Mouse (Mus musculus) ES-E14 (cell line): ENCODE data around the gene Ccdc40. TPM values are rescaled to one million over a fixed set of nuclear protein-coding genes. Genes with fewer than 3 reads are reported as not detected.

Experiments used
- DNase-seq: peaks from one replicate; pipeline ENCODE4 v3.0.0-alpha.2; 2013; ENCODE audit warnings: low read depth, low spot score
- H3K27ac ChIP-seq: 2 replicates; pipeline ENCODE4 v1.5.1; 2012; ENCODE audit warnings: low read depth, mild to moderate bottlenecking, low read length, moderate library complexity, mixed read lengths; ENCODE audit not compliant: poor library complexity, insufficient read depth, severe bottlenecking
- H3K36me3 ChIP-seq: 2 replicates; pipeline ENCODE4 v1.6.1; 2012; ENCODE audit warnings: mild to moderate bottlenecking, low read length, moderate library complexity, mixed read lengths; ENCODE audit not compliant: control insufficient read depth, poor library complexity, insufficient read depth, severe bottlenecking
- H3K4me1 ChIP-seq, 2 experiments: fragments of 150-350 bp in 1 of 2; sonication (generic) in 1 of 2; 2 replicates each; pipeline ENCODE4 v1.6.1; 2012; ENCODE audit warnings: low read length in 2 of 2, mild to moderate bottlenecking in 1 of 2, mixed read lengths in 1 of 2; ENCODE audit not compliant: control insufficient read depth in 2 of 2, insufficient read depth in 2 of 2, poor library complexity in 1 of 2
- H3K4me3 ChIP-seq, 2 experiments: fragments of 150-350 bp in 1 of 2; sonication (generic) in 1 of 2; 2 replicates each; pipeline ENCODE4 v1.5.1; 2012; ENCODE audit warnings: low read length in 2 of 2, low read depth in 1 of 2, mild to moderate bottlenecking in 1 of 2, mixed read lengths in 1 of 2; ENCODE audit not compliant: insufficient read depth in 1 of 2, poor library complexity in 1 of 2, severe bottlenecking in 1 of 2
- H3K9ac ChIP-seq: 2 replicates; pipeline ENCODE4 v1.6.1; 2012; ENCODE audit warnings: low read depth, mild to moderate bottlenecking, low read length, mixed read lengths; ENCODE audit not compliant: poor library complexity, insufficient read depth, severe bottlenecking
- H3K9me3 ChIP-seq: fragments of 150-350 bp; sonication (generic); 2 replicates; pipeline ENCODE4 v1.6.1; 2012; ENCODE audit warnings: low read depth, mild to moderate bottlenecking, low read length; ENCODE audit not compliant: control insufficient read depth, insufficient read depth
- CHD2 ChIP-seq: IDR thresholded peaks from 2 replicates; pipeline ENCODE4 v1.6.1; 2014; ENCODE audit warnings: mild to moderate bottlenecking, low read depth, low read length, inconsistent platforms
- HCFC1 ChIP-seq: IDR thresholded peaks from 2 replicates; pipeline ENCODE4 v1.6.1; 2012; ENCODE audit warnings: low read length, inconsistent platforms, borderline replicate concordance; ENCODE audit not compliant: insufficient read depth
- MAFK ChIP-seq: IDR thresholded peaks from 2 replicates; pipeline ENCODE4 v1.6.1; 2014; ENCODE audit warnings: mild to moderate bottlenecking, low read depth, low read length, inconsistent platforms; ENCODE audit not compliant: insufficient read depth
- ZC3H11A ChIP-seq: IDR thresholded peaks from 2 replicates; pipeline ENCODE4 v1.6.1; 2012; ENCODE audit warnings: low read depth, mild to moderate bottlenecking, inconsistent platforms, low read length, borderline replicate concordance
- ZNF384 ChIP-seq: IDR thresholded peaks from 2 replicates; pipeline ENCODE4 v1.6.1; 2012; ENCODE audit warnings: low read depth, low read length, inconsistent platforms
- in situ Hi-C, 2 experiments: fragments of 600-800 bp; cut with MboI; formaldehyde crosslinking; loops; one replicate each; pipeline ENCODE4 v1.15.1; 2025; ENCODE audit warnings: low sequenced_read_pairs in 2 of 2, inconsistent platforms in 1 of 2; ENCODE audit not compliant: unreplicated experiment in 2 of 2
- total RNA-seq: library from RNA; depleted of rRNA; stranded (reverse); fragments of 300-350 nt; gene quantifications from 2 replicates; pipeline ENCODE4 v1.2.3, GENCODE M21; 2012; rRNA removed

Gene Ccdc40
- total RNA-seq, 1 experiment: 6.2 TPM

- Histone ChIP-seq H3K4me3 (no peak overlapping the region), H3K36me3 (no peaks in the 10 kb centered on the region), H3K4me1 (peaks cover 3 to 11% of the 10 kb centered on the region in 2 experiments; a peak in 1 of 4 replicates), H3K9me3 (no peaks in the 10 kb centered on the region), H3K9ac (no peak overlapping the region; the same call in 1 of the 2 replicates), H3K27ac (no peak overlapping the region)
- in situ Hi-C loops: no loop called here
- TF ChIP-seq HCFC1 (no peak), ZNF384 (no peak), MAFK (no peak), ZC3H11A (no peak), CHD2 (no peak)
- no peak for DNase-seq
Measured at GRCm38 (mm10) chr11:119307916-119308315, 79.5 kb downstream of the Ccdc40 start.

GRCm38 (mm10) chr11:119310621-119311020 lies 82.2 kb downstream of the Ccdc40 start:
- H3K4me3 ChIP-seq: no peak overlapping the region
- H3K4me1 ChIP-seq: peaks cover 3 to 9% of the 10 kb centered on the region in 2 experiments; a peak in 1 of 4 replicates
- DNase-seq: no peak
- H3K9me3 ChIP-seq: no peaks in the 10 kb centered on the region
- no peak overlapping the region for H3K9ac ChIP-seq
- TF ChIP-seq MAFK: no peak
- TF ChIP-seq ZC3H11A: no peak
- TF ChIP-seq CHD2: no peak
- TF ChIP-seq ZNF384: no peak
- TF ChIP-seq HCFC1: no peak
- H3K36me3 ChIP-seq: no peaks in the 10 kb centered on the region
- no peak overlapping the region for H3K27ac ChIP-seq
- in situ Hi-C loops: no loop called here

- Histone ChIP-seq H3K4me3 (no peak overlapping the region), H3K27ac (no peak overlapping the region), H3K9me3 (no peaks in the 10 kb centered on the region), H3K9ac (no peak overlapping the region), H3K4me1 (peaks cover 0 to 2% of the 10 kb centered on the region in 2 experiments; a peak in 1 of 4 replicates), H3K36me3 (no peaks in the 10 kb centered on the region)
- no peak for TF ChIP-seq CHD2
- no peak for TF ChIP-seq ZNF384
- TF ChIP-seq MAFK: no peak
- TF ChIP-seq HCFC1: no peak
- no peak for TF ChIP-seq ZC3H11A
- DNase-seq: no peak
- in situ Hi-C loops: no loop called here
Measured at GRCm38 (mm10) chr11:119314252-119314936, 86.0 kb downstream of the Ccdc40 start.

Other genes with a start within 250 kb of the Ccdc40 start
- gene Enpp7, start 240.4 kb upstream of the Ccdc40 start, total RNA-seq: not detected in 2 replicates
- gene Cbx2, start 205.6 kb upstream of the Ccdc40 start, total RNA-seq: 12.6 and 13.9 TPM in 2 replicates
- gene Cbx8, start 187.6 kb upstream of the Ccdc40 start, total RNA-seq: 1.1 and 1.2 TPM in 2 replicates
- 0.90 and 1.8 TPM in 2 replicates for gene Cbx4, start 142.4 kb upstream of the Ccdc40 start, total RNA-seq
- gene Tbc1d16, start 73 bp upstream of the Ccdc40 start, total RNA-seq: 6.3 and 10.1 TPM in 2 replicates
- 69.3 and 116 TPM in 2 replicates for gene Gaa, start 39.3 kb downstream of the Ccdc40 start, total RNA-seq
- 337 and 400 TPM in 2 replicates for gene Eif4a3, start 71.5 kb downstream of the Ccdc40 start, total RNA-seq
- gene Card14, start 79.2 kb downstream of the Ccdc40 start, total RNA-seq: 0.22 and 0.58 TPM in 2 replicates
- 3.4 and 4.9 TPM in 2 replicates for gene Sgsh, start 127.0 kb downstream of the Ccdc40 start, total RNA-seq
- 4.4 and 7.4 TPM in 2 replicates for gene Slc26a11, start 127.0 kb downstream of the Ccdc40 start, total RNA-seq
- gene Rnf213, start 164.5 kb downstream of the Ccdc40 start, total RNA-seq: 30.4 and 37.3 TPM in 2 replicates